Mouse (Mus musculus) spleen, postnatal 0 days (tissue): Measurements from ENCODE around the gene Gpr18. TPM values are rescaled to one million over a fixed set of nuclear protein-coding genes. Genes with fewer than 3 reads are reported as not detected.

Source experiments
- polyA plus RNA-seq: library from polyadenylated mRNA; unstranded; fragments of >200 nt; fragmentation: Nextera tagmentation; extraction: Ambion mirVana; gene quantifications from 2 replicates; pipeline ENCODE4 v1.2.1, GENCODE M21; 2015

The Gpr18 gene
- polyA plus RNA-seq = 1.5 and 2.8 TPM in 2 replicates

GRCm38 (mm10) chr14:121915621-121916020 lies at the start of gene Gpr18:
Gene Gpr18, minus strand, starts transcription at chr14:121915781.

DNA sequence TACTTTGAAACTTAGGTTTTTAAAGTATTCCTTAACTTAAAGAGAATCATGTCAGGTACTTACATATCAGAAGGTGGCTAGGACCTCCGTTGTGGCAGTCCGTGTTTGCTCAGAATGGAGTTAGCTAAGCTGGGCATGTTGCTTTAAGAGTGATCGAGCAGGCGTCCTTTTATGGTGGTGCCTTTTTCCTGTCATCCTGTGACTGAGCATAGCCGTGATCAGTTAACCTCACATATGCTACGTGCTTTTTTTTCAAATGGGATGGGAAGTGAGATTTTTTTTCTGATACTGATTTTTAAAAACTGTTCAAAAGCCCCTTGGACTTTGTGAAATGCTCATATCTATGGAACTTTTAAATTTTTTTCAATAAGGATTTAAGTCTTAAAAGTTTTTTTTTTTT lies 49.4 kb upstream of the Gpr18 start, which contains the start of gene Gpr183:
TSS of gene Gpr183 (minus strand) at position 206 of the 400 bp plus-strand sequence.

GRCm38 (mm10) chr14:121878176-121878858 lies 37.3 kb downstream of the Gpr18 start, which contains the start of gene Ubac2:
Gene Ubac2, plus strand, starts transcription at chr14:121878620.

Other genes with a start within 250 kb of the Gpr18 start
- gene Dock9, start 117.9 kb downstream of the Gpr18 start, polyA plus RNA-seq = 2.0 and 2.5 TPM in 2 replicates
- gene Ubac2, start 37.2 kb downstream of the Gpr18 start, polyA plus RNA-seq = 24.3 and 27.1 TPM in 2 replicates
- 1.7 and 3.2 TPM in 2 replicates for gene Gpr183, start 49.4 kb upstream of the Gpr18 start, polyA plus RNA-seq
- gene Timm8a2, start 118.9 kb upstream of the Gpr18 start, polyA plus RNA-seq = not detected in 2 replicates
- gene Tm9sf2, start 191.3 kb upstream of the Gpr18 start, polyA plus RNA-seq = 66.1 and 70.5 TPM in 2 replicates